Mouse (Mus musculus) lung, postnatal 14 days (tissue): ENCODE results near the gene Esp6.
"Not testable (repeated sequence)": the region's sequence is repeated elsewhere in the genome, so short reads cannot be mapped to it uniquely, and the experiment has no call there.

Experiments
- DNase-seq: peaks from one replicate; pipeline ENCODE4 v3.0.0; 2021

Esp6 gene

GRCm38 (mm10) chr17:40561207-40561606, at the start of gene Esp6:
TSS of gene Esp6 (plus strand) at chr17:40561507.
- DNase-seq, result no peak

DNA sequence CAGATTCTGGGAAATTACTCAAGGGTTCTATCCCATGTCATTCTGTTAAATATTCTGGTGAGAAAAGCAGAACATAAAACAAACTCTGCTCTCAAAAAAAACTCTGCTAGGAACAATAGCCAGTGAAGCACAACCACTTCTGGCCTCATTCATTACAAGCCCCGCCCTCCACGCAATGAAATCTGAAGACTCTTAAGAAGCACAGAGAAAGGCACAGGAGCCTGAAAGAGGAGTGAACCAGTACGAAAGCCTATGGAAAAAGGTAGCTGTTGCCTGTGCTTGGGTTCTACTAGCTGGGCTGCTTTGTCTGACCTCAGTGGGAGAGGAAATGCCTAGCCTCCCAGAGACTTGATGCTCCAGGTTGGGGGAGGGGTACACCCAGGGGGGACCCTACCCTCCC, 41.5 kb upstream of the Esp6 start, which contains the start of gene Esp8:
Gene Esp8 (plus strand): TSS at position 205 of the 400 bp plus-strand sequence.
- no peak for DNase-seq

DNA sequence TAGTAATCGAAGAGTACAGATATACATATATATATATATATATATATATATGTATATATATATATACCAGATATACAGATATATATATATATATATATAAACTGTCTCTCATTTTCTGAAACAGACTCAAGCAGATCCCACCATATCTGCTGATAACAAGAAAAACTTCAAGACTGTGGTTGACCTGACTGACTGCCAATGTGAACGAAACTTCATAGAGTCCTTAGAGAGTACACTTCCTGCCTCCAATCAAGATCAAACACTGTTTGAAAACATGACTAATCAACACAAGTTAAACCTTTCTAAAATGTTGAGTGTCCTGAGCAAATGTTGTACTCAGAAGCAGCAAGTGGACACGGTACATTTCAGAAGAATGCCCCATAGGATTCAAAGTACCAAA, 31.5 kb upstream of the Esp6 start:
- DNase-seq, result no peak

DNA sequence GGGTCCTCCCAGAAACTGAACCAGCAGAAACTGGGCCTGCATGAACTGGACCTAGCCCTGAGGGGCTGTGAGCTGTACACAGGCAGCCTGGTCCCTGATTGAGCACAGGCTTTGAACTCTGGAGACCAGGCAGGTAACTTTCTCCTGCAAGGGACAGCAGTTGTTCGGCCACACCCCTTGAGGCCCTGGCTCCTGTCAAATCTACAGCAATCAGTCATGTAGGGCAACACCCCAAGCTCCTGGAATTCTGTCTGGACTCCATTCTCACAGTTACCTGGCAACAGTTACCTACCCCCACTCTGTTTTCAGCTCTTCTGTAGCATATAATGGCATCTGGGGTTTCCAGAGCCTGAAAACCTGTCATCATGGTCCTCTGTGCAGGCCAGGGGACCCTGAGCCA, 30.2 kb upstream of the Esp6 start:
- no peak for DNase-seq

DNA sequence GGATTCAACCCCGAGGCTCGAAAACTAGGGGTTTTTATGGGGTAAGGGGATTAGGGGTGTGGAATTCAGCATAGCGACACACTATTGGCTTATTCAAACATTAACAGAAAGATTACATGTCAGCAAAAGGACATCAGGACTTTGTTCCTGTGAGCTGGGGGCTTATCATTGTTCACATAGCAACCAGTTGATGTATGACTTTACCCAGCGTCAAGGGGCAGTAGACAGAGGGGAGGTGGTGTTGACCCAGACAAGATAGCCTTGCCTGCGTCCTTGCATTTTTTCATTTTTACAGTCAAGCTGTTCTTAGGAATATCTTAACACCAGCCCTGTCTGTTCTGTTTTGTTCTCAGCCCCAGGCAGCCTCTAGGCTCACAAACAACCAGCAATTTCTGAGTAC, 14.3 kb upstream of the Esp6 start:
- not testable (repeated sequence) for DNase-seq

DNA sequence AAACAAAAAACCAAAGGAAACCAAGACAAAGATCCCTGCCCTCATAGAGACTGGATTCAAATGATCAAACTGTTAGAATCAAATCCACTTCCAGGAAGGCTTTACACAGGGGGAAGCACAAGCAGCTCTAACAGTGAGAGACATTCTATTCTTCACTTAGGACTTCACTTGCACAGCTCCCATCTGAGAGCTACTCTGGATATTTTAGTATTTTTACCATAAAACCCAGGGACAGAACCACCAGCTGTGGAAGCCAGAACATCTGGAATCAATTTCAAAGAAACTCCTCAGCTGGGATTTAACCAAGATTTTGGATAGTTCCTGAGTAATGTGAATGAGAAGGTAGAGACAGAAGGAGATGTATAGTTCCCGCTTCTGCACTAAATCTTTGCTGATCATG, 7.8 kb upstream of the Esp6 start:
- DNase-seq, result no peak

DNA sequence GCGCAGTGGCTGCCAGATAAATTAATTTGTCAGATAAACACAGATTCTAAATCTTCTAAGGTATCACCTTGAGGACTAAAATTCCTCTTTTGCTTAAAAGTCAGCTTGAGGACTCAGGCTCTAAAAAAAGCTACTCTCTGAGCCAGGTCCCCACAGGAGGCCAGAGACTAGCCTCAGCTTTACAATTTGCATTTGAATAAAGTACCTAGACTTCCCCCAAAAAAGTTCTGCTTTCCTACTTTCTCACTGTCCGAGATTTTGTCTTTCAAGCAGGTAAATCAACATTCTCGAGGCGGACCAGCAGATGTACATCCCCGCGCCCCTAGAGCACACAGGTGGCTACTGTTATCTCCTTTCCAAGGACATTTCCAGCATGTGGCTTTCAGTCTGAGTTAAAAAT, 22.6 kb downstream of the Esp6 start:
- DNase-seq, result not testable (repeated sequence)

DNA sequence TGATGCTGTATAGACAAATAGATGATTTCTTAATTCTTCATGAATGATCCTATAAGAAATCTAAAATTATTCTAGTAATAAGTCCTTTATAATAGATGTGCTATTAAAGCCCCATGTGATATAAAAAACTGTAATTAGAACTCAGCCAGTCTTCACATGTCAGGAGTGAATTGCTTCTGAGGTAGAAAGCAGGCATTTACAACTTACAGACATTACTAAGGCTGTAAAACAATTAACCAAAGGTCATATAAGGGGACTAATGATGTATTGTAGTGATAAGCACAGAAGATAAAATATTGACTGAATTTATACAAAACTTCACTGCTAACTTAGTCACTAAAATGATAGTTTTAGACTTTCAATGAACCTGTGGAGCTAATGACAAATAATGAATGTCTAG, 30.0 kb downstream of the Esp6 start:
- no peak for DNase-seq

DNA sequence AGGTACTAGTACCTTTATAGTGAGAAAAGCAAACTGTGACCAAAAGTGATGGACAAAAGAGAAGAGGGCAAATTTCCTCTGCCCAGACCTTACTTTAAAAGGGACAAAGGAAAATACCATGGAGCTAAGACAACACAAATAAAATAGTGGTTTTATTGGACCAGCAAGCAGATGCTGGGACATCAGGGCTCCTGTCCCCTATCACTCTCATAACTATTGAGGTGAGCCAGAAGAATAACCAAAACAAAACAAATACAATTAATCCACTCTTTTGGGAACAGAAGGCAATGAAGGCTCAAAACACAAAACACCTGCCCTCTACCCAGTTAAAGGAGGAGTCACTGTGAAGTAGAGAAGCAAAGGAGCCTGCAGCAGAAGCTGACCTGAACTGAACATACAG, 37.0 kb downstream of the Esp6 start, which contains the start of gene Esp4:
Gene Esp4 (plus strand): TSS at position 301 of the 400 bp plus-strand sequence.
- no peak for DNase-seq
